Mouse (Mus musculus): ENCODE results near the gene Prl7a1. TPM values are rescaled to one million over a fixed set of nuclear protein-coding genes. Genes with fewer than 3 reads are reported as not detected.

Gene Prl7a1
- polyA plus RNA-seq (2012; rRNA removed; ENCODE audit: low replicate concordance), result not detected in 2 replicates

GRCm38 (mm10) chr13:27642393-27642792, at the start of gene Prl7a1:
TSS of gene Prl7a1 (minus strand) at chr13:27642493.

DNA sequence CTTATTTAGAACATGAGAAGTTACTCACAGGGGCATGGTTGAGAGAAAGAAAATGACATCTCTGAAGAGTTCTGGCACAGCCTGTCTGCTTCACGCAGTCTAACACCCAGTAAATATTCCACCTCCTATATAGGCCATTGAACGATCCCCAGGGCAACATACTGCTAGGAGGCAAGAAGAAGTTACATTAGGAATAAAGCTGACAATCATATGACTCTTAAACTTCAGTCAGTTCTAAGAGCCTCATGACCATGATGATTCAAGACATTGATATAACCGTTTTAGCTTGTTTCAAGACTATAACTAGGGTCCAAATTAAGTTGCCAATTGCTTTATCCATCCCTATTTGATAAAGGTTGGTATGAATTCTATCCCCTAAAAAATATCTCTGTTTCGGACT, 25.6 kb upstream of the Prl7a1 start, which contains the start of gene Prl7a2:
Prl7a2 (minus strand) TSS at position 101 of the 400 bp plus-strand sequence.

DNA sequence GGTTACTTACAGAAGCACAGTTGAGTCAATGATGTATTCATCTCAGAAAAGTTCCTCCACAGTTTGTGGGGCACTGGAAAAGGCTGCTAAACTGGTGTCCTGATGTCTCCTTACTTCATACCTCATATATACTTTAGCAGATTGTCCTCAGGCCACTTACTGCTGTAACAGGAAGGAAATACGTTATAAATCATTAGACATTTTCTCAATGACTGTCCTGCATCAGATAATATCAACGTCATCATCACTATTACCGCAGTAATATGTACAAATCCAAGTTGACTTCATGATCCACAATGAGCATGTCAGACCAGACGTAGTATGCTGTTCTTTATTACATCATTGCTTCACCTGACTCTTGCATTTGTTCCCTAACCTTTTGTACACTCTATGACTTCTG, 31.8 kb downstream of the Prl7a1 start, which contains the start of gene Prl7b1:
Prl7b1 (minus strand) TSS at position 101 of the 400 bp plus-strand sequence.

Other genes starting within 250 kb of the Prl7a1 start
- gene Prl8a6, start 203.8 kb downstream of the Prl7a1 start, polyA plus RNA-seq (2012; rRNA removed; ENCODE audit: low replicate concordance), result not detected in 2 replicates
- gene Prl8a8, start 129.3 kb downstream of the Prl7a1 start, polyA plus RNA-seq (2012; rRNA removed; ENCODE audit: low replicate concordance), result not detected in 2 replicates
- gene Prl8a9, start 77.9 kb downstream of the Prl7a1 start, polyA plus RNA-seq (2012; rRNA removed; ENCODE audit: low replicate concordance), result not detected in 2 replicates
- gene Prl8a1, start 60.3 kb downstream of the Prl7a1 start, polyA plus RNA-seq (2012; rRNA removed; ENCODE audit: low replicate concordance), result not detected in 2 replicates
- not detected in 2 replicates for gene Prl7b1, start 31.9 kb downstream of the Prl7a1 start, polyA plus RNA-seq (2012; rRNA removed; ENCODE audit: low replicate concordance)
- not detected in 2 replicates for gene Prl7a2, start 25.5 kb upstream of the Prl7a1 start, polyA plus RNA-seq (2012; rRNA removed; ENCODE audit: low replicate concordance)
- gene Prl7d1, start 74.2 kb upstream of the Prl7a1 start, polyA plus RNA-seq (2012; rRNA removed; ENCODE audit: low replicate concordance), result not detected in 2 replicates
- not detected in 2 replicates for gene Prl7c1, start 138.3 kb upstream of the Prl7a1 start, polyA plus RNA-seq (2012; rRNA removed; ENCODE audit: low replicate concordance)
- not detected in 2 replicates for gene Prl2a1, start 159.2 kb upstream of the Prl7a1 start, polyA plus RNA-seq (2012; rRNA removed; ENCODE audit: low replicate concordance)
- not detected in 2 replicates for gene Prl2c1, start 206.8 kb upstream of the Prl7a1 start, polyA plus RNA-seq (2012; rRNA removed; ENCODE audit: low replicate concordance)